Mouse (Mus musculus) liver, postnatal 0 days (tissue): ENCODE measurements around the gene 2310022A10Rik. TPM values are rescaled to one million over a fixed set of nuclear protein-coding genes. Genes with fewer than 3 reads are reported as not detected.

Source experiments
- ATAC-seq: fragments of 200-750 bp; cut with Nextera tagmentation; 2 replicates; pipeline ENCODE4 v1.8.0; 2017; ENCODE audit warnings: mild to moderate bottlenecking, moderate library complexity
- DNase-seq: peaks from one replicate; pipeline ENCODE4 v3.0.0-alpha.2; 2016
- H3K27ac ChIP-seq: fragments of 300-500 bp; sonication (generic); 2 replicates; pipeline ENCODE4 v1.5.1; 2014; ENCODE audit warnings: antibody characterized with exemption, moderate library complexity, mild to moderate bottlenecking, low read depth
- H3K27me3 ChIP-seq: fragments of 300-500 bp; sonication (generic); 2 replicates; pipeline ENCODE4 v1.6.1; 2014; ENCODE audit warnings: low read length, control low read depth, mixed read lengths; ENCODE audit not compliant: insufficient read depth
- H3K36me3 ChIP-seq: fragments of 300-500 bp; sonication (generic); replicated peaks from 2 replicates; pipeline ENCODE4 v1.6.1; 2014; ENCODE audit warnings: mild to moderate bottlenecking, control low read depth, low read length, moderate library complexity, mixed read lengths; ENCODE audit not compliant: insufficient read depth
- H3K4me1 ChIP-seq: fragments of 300-500 bp; sonication (generic); 2 replicates; pipeline ENCODE4 v1.6.1; 2014; ENCODE audit warnings: antibody characterized with exemption, mild to moderate bottlenecking, control low read depth; ENCODE audit not compliant: insufficient read depth
- H3K4me2 ChIP-seq: fragments of 300-500 bp; sonication (generic); 2 replicates; pipeline ENCODE4 v1.6.1; 2014; ENCODE audit warnings: low read depth, mild to moderate bottlenecking, low read length, moderate library complexity, mixed read lengths
- H3K4me3 ChIP-seq: fragments of 300-500 bp; sonication (generic); 2 replicates; pipeline ENCODE4 v1.5.1; 2014; ENCODE audit warnings: low read depth, low read length
- H3K9ac ChIP-seq: fragments of 300-500 bp; sonication (generic); replicated peaks from 2 replicates; pipeline ENCODE4 v1.6.1; 2014; ENCODE audit warnings: mild to moderate bottlenecking, moderate library complexity
- H3K9me3 ChIP-seq: fragments of 300-500 bp; sonication (generic); 2 replicates; pipeline ENCODE4 v1.6.1; 2016; ENCODE audit warnings: mild to moderate bottlenecking, control low read depth, low read length, mixed read lengths
- CTCF ChIP-seq: sonication (generic); IDR thresholded peaks from 2 replicates; pipeline ENCODE4 v1.5.1; 2016; ENCODE audit warnings: antibody characterized with exemption, low read depth
- EP300 ChIP-seq: IDR thresholded peaks from 2 replicates; pipeline ENCODE4 v1.6.1; 2016; ENCODE audit warnings: antibody characterized with exemption, low read depth, mild to moderate bottlenecking
- WGBS: fragments of 180-500 bp; shearing (Covaris S2); extraction: QIAGEN DNeasy Blood & Tissue Kit; methylation state at CpG from one replicate; pipeline ENCODE4 v1.1.7; 2014; ENCODE audit not compliant: insufficient replicate concordance; 5-methylcytosine and 5-hydroxymethylcytosine counted together
- polyA plus RNA-seq: library from polyadenylated mRNA; unstranded; fragments of >200 nt; fragmentation: Nextera tagmentation; extraction: Ambion mirVana; gene quantifications from 2 replicates; pipeline ENCODE4 v1.2.1, GENCODE M21; 2015

2310022A10Rik gene
- polyA plus RNA-seq, 1 experiment from 2014 or later, result 8.6 TPM

GRCm38 (mm10) chr7:27526039-27526827 is 26.8 kb upstream of the 2310022A10Rik start:
- Histone ChIP-seq H3K9ac (0 out of 2 replicates have a peak overlapping the region, but pooled peaks have one; percentile 23), H3K9me3 (no peaks in the 10 kb centered on the region), H3K4me1 (peaks cover 9% of the 10 kb centered on the region), H3K4me3 (no peak overlapping the region), H3K27me3 (no peaks in the 10 kb centered on the region), H3K27ac (peak overlapping the region; percentile 36; the same call in 1 of the 2 replicates), H3K4me2 (peak overlapping the region; percentile 55), H3K36me3 (no peaks in the 10 kb centered on the region)
- WGBS, result 20% methylated on average over 10 of the region's 10 CpGs
- ATAC-seq (peak; percentile 93), DNase-seq (peak; percentile 87)
- peak; percentile 99 for TF ChIP-seq CTCF
- no peak for TF ChIP-seq EP300

GRCm38 (mm10) chr7:27529070-27529469 is 24.0 kb upstream of the 2310022A10Rik start:
- peaks cover 13% of the 10 kb centered on the region for H3K36me3 ChIP-seq
- DNase-seq, result no peak
- H3K9ac ChIP-seq, result no peak overlapping the region
- no peak for ATAC-seq
- peaks cover 9% of the 10 kb centered on the region for H3K4me1 ChIP-seq
- H3K27me3 ChIP-seq, result no peaks in the 10 kb centered on the region
- no peak overlapping the region for H3K4me2 ChIP-seq
- H3K4me3 ChIP-seq, result no peak overlapping the region
- 85% methylated on average over 21 of the region's 21 CpGs for WGBS
- H3K9me3 ChIP-seq, result no peaks in the 10 kb centered on the region
- TF ChIP-seq CTCF (no peak), EP300 (no peak)
- no peak overlapping the region for H3K27ac ChIP-seq

GRCm38 (mm10) chr7:27530937-27531336 is 22.1 kb upstream of the 2310022A10Rik start:
- WGBS, result 74% methylated on average over 3 of the region's 3 CpGs
- Histone ChIP-seq H3K4me1 (peaks cover 14% of the 10 kb centered on the region), H3K27me3 (no peaks in the 10 kb centered on the region), H3K27ac (no peak overlapping the region), H3K36me3 (peaks cover 18% of the 10 kb centered on the region), H3K9ac (no peak overlapping the region), H3K4me3 (no peak overlapping the region), H3K9me3 (no peaks in the 10 kb centered on the region), H3K4me2 (no peak overlapping the region)
- no peak for ATAC-seq
- TF ChIP-seq CTCF, result peak; percentile 44
- no peak for TF ChIP-seq EP300
- no peak for DNase-seq

GRCm38 (mm10) chr7:27531707-27532106 is 21.3 kb upstream of the 2310022A10Rik start:
- H3K36me3 ChIP-seq, result peaks cover 23% of the 10 kb centered on the region
- TF ChIP-seq EP300 (no peak), CTCF (no peak)
- no peak overlapping the region for H3K4me3 ChIP-seq
- no peaks in the 10 kb centered on the region for H3K9me3 ChIP-seq
- no peak overlapping the region for H3K4me2 ChIP-seq
- DNase-seq (no peak), ATAC-seq (no peak)
- no peak overlapping the region for H3K27ac ChIP-seq
- no peak overlapping the region for H3K9ac ChIP-seq
- peaks cover 14% of the 10 kb centered on the region for H3K4me1 ChIP-seq
- H3K27me3 ChIP-seq, result no peaks in the 10 kb centered on the region
- 95% methylated on average over 8 of the region's 10 CpGs for WGBS

GRCm38 (mm10) chr7:27532480-27533050 is 20.5 kb upstream of the 2310022A10Rik start:
- H3K27me3 ChIP-seq, result no peaks in the 10 kb centered on the region
- peaks cover 26% of the 10 kb centered on the region for H3K36me3 ChIP-seq
- DNase-seq (no peak), ATAC-seq (no peak)
- no peak overlapping the region for H3K27ac ChIP-seq
- WGBS, result 83% methylated on average over 9 of the region's 9 CpGs
- H3K9ac ChIP-seq, result no peak overlapping the region
- no peak overlapping the region for H3K4me2 ChIP-seq
- TF ChIP-seq CTCF (no peak), EP300 (no peak)
- H3K4me1 ChIP-seq, result peaks cover 16% of the 10 kb centered on the region
- no peaks in the 10 kb centered on the region for H3K9me3 ChIP-seq
- no peak overlapping the region for H3K4me3 ChIP-seq

GRCm38 (mm10) chr7:27535386-27535785 is 17.6 kb upstream of the 2310022A10Rik start:
- no peaks in the 10 kb centered on the region for H3K27me3 ChIP-seq
- 57% methylated on average over 2 of the region's 2 CpGs for WGBS
- peak; percentile 76 for ATAC-seq
- peak overlapping the region; percentile 70 for H3K4me2 ChIP-seq
- no peaks in the 10 kb centered on the region for H3K9me3 ChIP-seq
- H3K4me1 ChIP-seq, result peaks cover 36% of the 10 kb centered on the region
- TF ChIP-seq CTCF (no peak), EP300 (peak; percentile 86)
- H3K36me3 ChIP-seq, result peaks cover 39% of the 10 kb centered on the region
- H3K27ac ChIP-seq, result peak overlapping the region; percentile 39; the same call in 1 of the 2 replicates
- DNase-seq, result peak; percentile 66
- H3K4me3 ChIP-seq, result no peak overlapping the region
- peak overlapping the region; percentile 51 for H3K9ac ChIP-seq
